Mouse (Mus musculus) gastrocnemius, adult 18-20 months (tissue): Measurements from ENCODE around the gene Iqcj. TPM values are rescaled to one million over a fixed set of nuclear protein-coding genes. Genes with fewer than 3 reads are reported as not detected.
"Not testable (repeated sequence)": the region's sequence is repeated elsewhere in the genome, so short reads cannot be mapped to it uniquely, and the experiment has no call there.

Experiments used
- DNase-seq: peaks from one replicate; pipeline ENCODE4 v3.0.0; 2021; ENCODE audit warnings: low spot score
- total RNA-seq, 2 experiments: library from RNA; stranded (reverse); gene quantifications; 2 replicates each; pipeline ENCODE4 v1.2.3; 2021

Iqcj gene
- total RNA-seq, 2 experiments from 2014 or later = not detected

GRCm38 (mm10) chr3:68071395-68072386 is 179.7 kb downstream of the Iqcj start:
- DNase-seq = no peak

DNA sequence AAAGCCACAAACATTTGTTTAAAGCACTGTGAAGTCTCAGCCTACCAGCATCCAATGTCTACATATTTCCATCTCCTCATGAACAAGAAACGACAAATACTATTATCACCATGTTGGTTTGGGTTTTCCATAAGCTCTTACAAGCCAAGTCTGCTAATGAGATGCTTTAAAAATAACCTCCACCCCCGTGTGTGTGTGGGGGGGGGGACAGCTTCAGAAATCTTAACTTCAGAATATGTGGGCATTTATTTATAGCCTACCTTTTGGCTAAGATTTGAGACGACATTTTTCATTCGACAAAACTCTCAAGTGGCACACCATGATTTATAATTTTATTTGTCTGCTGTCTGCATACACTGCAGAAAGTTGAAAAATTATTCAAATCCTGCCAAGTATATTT is 185.4 kb downstream of the Iqcj start:
- no peak for DNase-seq

DNA sequence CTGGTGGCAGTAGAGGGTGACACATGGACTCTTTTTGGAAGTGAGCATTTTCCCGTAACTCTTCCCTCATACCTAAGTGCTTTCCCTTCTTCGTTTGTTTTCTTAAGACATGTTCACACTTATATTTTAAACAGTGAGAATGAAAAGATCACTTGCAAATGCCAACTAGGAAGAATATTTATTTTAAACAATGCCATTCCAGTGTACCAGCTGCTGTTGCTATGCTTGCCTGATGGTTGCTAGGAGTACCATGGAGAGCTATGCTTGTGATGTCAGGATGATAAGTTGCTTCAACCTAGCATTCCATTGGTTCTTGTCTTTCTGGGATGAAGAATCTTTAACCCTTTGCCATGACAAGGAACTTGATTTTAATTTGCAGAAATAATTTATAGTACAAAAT is 193.0 kb downstream of the Iqcj start:
- DNase-seq = no peak

- DNase-seq = no peak
Measured at GRCm38 (mm10) chr3:68092108-68092507, 200.1 kb downstream of the Iqcj start.

DNA sequence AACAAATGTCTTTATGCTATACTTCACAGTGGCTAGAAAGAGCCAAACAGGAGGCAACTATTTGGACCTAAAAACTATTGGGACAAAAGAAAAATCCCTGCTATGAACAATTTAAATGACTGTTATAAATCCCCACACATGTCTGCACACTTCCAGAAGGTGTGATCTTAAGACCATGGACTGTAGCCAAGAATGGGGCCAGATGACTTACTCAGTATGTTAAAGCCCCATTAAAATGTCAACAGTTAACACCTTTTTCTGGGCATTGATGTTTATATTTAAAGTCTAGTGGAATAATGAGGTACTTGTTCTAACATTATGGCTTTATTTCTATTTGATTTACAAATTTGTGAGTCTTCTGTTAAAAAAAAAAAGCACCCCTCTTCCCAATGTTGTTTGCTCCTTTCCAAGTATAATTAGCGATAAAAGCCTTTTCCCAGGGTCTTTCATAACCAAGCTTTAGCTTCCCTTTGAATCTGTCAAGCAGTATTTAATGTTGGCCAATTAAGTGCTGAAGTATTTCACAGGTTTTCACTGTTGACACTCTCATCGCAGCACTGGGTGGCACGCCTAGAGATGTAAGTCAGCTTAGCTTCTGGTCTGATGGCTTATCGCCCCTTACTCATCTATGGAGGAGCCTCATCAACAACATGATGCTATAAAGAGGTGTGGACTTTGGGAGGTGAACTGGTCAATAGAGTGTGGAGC is 204.9 kb downstream of the Iqcj start:
- no peak for DNase-seq

GRCm38 (mm10) chr3:68099561-68099960 is 207.5 kb downstream of the Iqcj start:
- not testable (repeated sequence) for DNase-seq

DNA sequence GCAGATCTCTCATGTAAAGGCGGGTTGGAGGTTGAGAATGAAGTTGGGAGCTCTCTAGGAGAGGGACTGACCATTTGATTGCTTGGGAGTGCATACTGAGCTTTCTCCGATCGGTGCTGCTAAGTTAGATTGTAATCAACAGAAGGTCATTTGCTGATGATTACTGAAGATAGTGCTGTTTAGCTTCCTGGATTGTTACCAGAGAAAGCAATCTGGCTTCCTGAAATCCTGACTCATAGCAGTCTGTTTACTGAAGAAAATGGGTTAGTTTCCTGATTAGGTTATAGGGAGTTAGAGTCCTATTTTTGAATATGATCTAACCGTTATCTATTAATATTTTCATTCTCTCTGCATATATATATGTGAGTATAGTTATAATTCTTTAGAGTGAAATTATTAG is 209.3 kb downstream of the Iqcj start:
- no peak for DNase-seq

- no peak for DNase-seq
Measured at GRCm38 (mm10) chr3:68105081-68105685, 213.2 kb downstream of the Iqcj start.

Other genes with a start within 250 kb of the Iqcj start
- gene Iqschfp, start within 50 bp of the Iqcj start, total RNA-seq = not detected
- 100 to 1,000 TPM in 1 of 2 experiments, 10 to 100 TPM in 1; 98.9 to 126 TPM for gene Schip1, start 172.6 kb downstream of the Iqcj start, total RNA-seq